Mouse (Mus musculus) heart, adult 2 months (tissue): ENCODE data around the gene Tmsb4x. TPM values are rescaled to one million over a fixed set of nuclear protein-coding genes. Genes with fewer than 3 reads are reported as not detected.

ENCODE experiments used
- DNase-seq, 2 experiments: peaks; one replicate each; pipeline ENCODE4 v3.0.0; 2021
- H3K27ac ChIP-seq: fragments of 200-600 bp; 2 replicates; pipeline ENCODE4 v1.8.1; 2022
- H3K27me3 ChIP-seq: fragments of 200-500 bp; 2 replicates; pipeline ENCODE4 v1.6.1; 2012; ENCODE audit warnings: mild to moderate bottlenecking, low read length, inconsistent platforms, mixed read lengths; ENCODE audit not compliant: control insufficient read depth, insufficient read depth
- H3K36me3 ChIP-seq: fragments of 200-500 bp; 2 replicates; pipeline ENCODE4 v1.6.1; 2012; ENCODE audit warnings: low read length, inconsistent platforms; ENCODE audit not compliant: control insufficient read depth, insufficient read depth
- H3K4me1 ChIP-seq: fragments of 200-500 bp; 2 replicates; pipeline ENCODE4 v1.6.1; 2011; ENCODE audit warnings: low read length; ENCODE audit not compliant: control insufficient read depth, insufficient read depth
- H3K4me3 ChIP-seq: fragments of 200-600 bp; 2 replicates; pipeline ENCODE4 v1.8.1; 2022
- H3K79me2 ChIP-seq: fragments of 200-500 bp; replicated peaks from 2 replicates; pipeline ENCODE4 v1.6.1; 2012; ENCODE audit warnings: mild to moderate bottlenecking, inconsistent platforms, low read length, moderate library complexity, mixed read lengths; ENCODE audit not compliant: control insufficient read depth, insufficient read depth
- H3K9ac ChIP-seq: fragments of 200-500 bp; 2 replicates; pipeline ENCODE4 v1.6.1; 2012; ENCODE audit warnings: low read depth, mild to moderate bottlenecking, control low read depth, inconsistent platforms, low read length, mixed read lengths
- CTCF ChIP-seq: fragments of 200-600 bp; IDR thresholded peaks from 2 replicates; pipeline ENCODE4 v1.8.1; 2022; ENCODE audit warnings: antibody characterized with exemption, mild to moderate bottlenecking, moderate library complexity
- EP300 ChIP-seq: fragments of 200-500 bp; IDR thresholded peaks from 2 replicates; pipeline ENCODE4 v1.6.1; 2011; ENCODE audit warnings: low read depth, low read length, control low read depth; ENCODE audit not compliant: insufficient read depth
- POLR2A ChIP-seq: fragments of 200-500 bp; IDR thresholded peaks from 2 replicates; pipeline ENCODE4 v1.6.1; 2011; ENCODE audit warnings: mild to moderate bottlenecking, low read depth, low read length, control low read depth; ENCODE audit not compliant: insufficient read depth
- WGBS: fragments of 180-500 bp; shearing (Covaris S2); methylation state at CpG from one replicate; pipeline ENCODE4 v1.1.7; 2018; 5-methylcytosine and 5-hydroxymethylcytosine counted together
- intact Hi-C: fragments of 180-260 bp; cut with DNase I; formaldehyde crosslinking; loops from one replicate; pipeline ENCODE4 v1.15.1; 2025
- polyA plus RNA-seq: library from polyadenylated mRNA; depleted of rRNA; stranded (reverse); fragments of >200 nt; gene quantifications from 2 replicates; pipeline ENCODE4 v1.2.3, GENCODE M21; 2012
- total RNA-seq, 2 experiments: library from RNA; stranded (reverse); gene quantifications; 2 replicates each; pipeline ENCODE4 v1.2.3; 2021

Tmsb4x gene
- total and polyA plus RNA-seq, 3 experiments = 211 to 610 (median 435) TPM

DNA sequence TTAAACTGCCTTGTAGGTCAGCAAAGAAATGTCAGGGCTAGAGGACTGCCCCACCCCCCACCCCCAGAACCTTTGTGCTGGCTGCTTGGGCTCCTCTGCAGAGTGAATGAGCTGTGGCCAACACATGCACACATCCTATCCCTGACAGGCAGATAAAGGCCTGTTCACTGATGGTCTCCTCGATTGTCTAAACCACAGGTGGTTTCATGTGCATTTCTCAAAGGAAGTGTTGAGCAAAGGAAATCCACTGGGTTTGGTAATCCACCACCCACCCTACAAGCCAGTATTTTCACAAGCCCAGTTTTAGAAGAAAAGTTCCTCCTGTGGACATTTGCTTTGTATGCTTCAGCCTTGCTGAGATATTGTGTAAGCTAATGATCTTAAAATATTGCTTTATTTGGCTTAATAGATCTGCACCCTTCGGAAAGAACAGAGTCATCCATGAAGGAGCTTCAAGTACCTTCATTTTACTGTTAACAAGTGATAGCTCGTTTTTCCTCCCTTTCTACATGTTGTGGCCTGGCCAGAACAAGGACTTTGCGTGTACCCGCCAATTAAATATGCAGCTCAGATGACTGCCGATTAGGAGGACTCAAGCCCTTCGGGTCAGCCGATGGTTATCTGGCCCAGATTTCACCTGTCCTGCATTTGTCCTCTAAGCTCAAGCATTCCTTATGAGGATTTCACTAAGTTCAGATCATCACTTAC, 3.1 kb downstream of the Tmsb4x start:
- peak overlapping the region; percentile 19; the same call in 1 of the 2 replicates for H3K4me3 ChIP-seq

DNA sequence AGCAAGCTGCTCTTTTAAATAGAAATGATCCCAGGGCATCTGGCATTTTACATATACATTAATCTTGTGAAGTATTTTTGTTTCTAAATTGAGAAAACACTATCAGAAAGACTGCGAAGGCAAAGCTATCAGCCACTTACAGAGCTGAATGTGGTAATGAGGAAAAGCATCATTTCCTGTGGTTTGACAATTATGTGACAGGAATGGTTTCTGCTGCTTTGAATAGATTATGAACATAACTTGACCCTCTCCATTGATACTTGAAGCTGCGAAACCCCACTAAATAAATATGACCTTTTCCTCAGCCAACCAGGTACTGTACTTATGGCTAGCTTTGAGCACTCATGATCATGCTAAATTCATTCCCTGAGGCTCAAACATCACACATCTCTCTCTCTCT, 7.8 kb downstream of the Tmsb4x start:
- Histone ChIP-seq H3K27me3 (no peaks in the 10 kb centered on the region), H3K79me2 (no peaks in the 10 kb centered on the region), H3K36me3 (peaks cover under 1% of the 10 kb centered on the region; the same call in 1 of the 2 replicates), H3K4me3 (no peak overlapping the region), H3K9ac (no peak overlapping the region), H3K27ac (peak overlapping the region; percentile 17), H3K4me1 (no peaks in the 10 kb centered on the region; the same call in 1 of the 2 replicates)
- intact Hi-C loops = loop anchor here (10.0 kb wide), 3 partner anchors 47 to 167 kb away; no protein-coding TSS in a partner anchor
- 49% methylated on average over 2 of the region's 2 CpGs for WGBS
- no peak for DNase-seq
- TF ChIP-seq POLR2A = no peak
- no peak for TF ChIP-seq EP300
- no peak for TF ChIP-seq CTCF

More for the DNA sequence above, 3.1 kb downstream of the Tmsb4x start:
- 37% methylated on average over 8 of the region's 8 CpGs for WGBS
- Histone ChIP-seq H3K27ac (peak overlapping the region; percentile 10), H3K9ac (no peak overlapping the region), H3K27me3 (no peaks in the 10 kb centered on the region), H3K4me1 (peaks cover 3% of the 10 kb centered on the region), H3K79me2 (no peaks in the 10 kb centered on the region), H3K36me3 (peaks cover 8% of the 10 kb centered on the region)
- TF ChIP-seq CTCF = no peak
- TF ChIP-seq EP300 = 0 out of 2 replicates have a peak, but pooled peaks have one; percentile 14
- TF ChIP-seq POLR2A = peak; percentile 11; the same call in 1 of the 2 replicates
- DNase-seq = no peak
- intact Hi-C loops = loop anchor here (10.0 kb wide), 3 partner anchors 51 to 171 kb away; no protein-coding TSS in a partner anchor

DNA sequence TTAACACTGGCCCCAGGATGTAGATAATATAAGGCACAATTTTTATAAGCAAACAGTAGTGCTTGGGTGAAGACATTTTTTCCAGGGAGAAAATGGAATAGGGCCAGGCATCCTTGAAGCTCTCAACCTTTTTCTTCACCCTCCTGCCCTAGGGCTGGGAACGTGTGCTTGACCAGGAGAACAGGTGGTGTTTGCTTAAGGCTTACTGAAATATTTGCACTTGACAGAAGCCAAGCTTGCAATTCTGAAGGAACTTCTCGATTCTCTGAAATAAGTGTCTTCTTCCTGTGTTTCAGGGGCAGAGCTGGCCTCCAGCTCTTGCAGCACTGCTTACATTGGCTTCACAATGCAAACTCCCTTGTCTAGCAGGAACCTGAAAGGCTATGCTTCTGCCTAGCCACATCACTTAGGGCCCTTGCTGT, 13.9 kb downstream of the Tmsb4x start:
- no peak overlapping the region for H3K27ac ChIP-seq
- TF ChIP-seq CTCF = no peak
- TF ChIP-seq POLR2A = no peak
- no peak for TF ChIP-seq EP300
- H3K9ac ChIP-seq = no peak overlapping the region
- H3K27me3 ChIP-seq = no peaks in the 10 kb centered on the region
- no peaks in the 10 kb centered on the region for H3K36me3 ChIP-seq
- no peaks in the 10 kb centered on the region for H3K79me2 ChIP-seq
- H3K4me1 ChIP-seq = no peaks in the 10 kb centered on the region
- 46% methylated on average over 2 of the region's 2 CpGs for WGBS
- intact Hi-C loops = no loop called here
- DNase-seq = no peak
- no peak overlapping the region for H3K4me3 ChIP-seq

DNA sequence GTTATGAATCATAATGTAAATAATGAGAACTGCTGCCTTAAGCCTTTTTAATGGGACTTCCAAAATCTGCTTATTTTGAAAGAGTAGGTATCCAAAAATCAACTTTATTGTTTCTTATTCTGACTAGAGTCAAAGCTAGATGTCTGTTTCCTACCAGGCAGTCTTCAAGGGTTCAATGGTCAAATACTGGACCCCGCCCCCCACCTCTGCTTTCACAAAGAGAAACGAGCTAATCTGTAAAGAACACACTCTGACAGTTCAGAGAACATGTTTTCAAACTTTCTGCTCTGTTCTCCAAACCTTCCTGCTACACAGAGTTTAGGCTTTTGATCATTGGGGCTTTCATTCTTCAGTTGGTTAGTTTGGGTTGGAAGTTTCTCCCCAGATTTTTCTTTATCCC, 22.8 kb downstream of the Tmsb4x start:
- Histone ChIP-seq H3K4me1 (no peaks in the 10 kb centered on the region; the same call in 1 of the 2 replicates), H3K27me3 (no peaks in the 10 kb centered on the region), H3K27ac (no peak overlapping the region), H3K79me2 (no peaks in the 10 kb centered on the region), H3K9ac (no peak overlapping the region), H3K36me3 (no peaks in the 10 kb centered on the region), H3K4me3 (no peak overlapping the region)
- intact Hi-C loops = no loop called here
- 48% methylated on average over 2 of the region's 2 CpGs for WGBS
- TF ChIP-seq EP300 = no peak
- TF ChIP-seq POLR2A = no peak
- TF ChIP-seq CTCF = no peak
- no peak for DNase-seq

DNA sequence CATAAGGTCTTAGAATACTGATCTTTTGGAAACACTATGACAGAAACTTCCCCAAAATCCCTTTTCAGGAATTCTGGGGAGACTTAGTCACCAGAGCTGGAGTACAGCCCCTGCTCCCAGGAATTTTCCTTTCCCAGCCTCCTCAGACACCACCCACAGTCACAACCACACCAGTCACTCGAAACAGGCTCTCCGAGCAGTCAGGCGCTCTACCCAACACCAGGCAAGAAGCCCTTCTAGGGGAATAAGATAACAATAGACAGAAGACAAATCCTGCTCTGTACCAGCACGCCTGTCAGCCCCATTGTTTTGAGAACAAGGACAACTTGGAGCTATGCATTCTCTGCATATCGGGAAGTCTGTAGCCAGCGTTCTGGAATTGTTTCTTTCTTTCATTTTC, 25.6 kb downstream of the Tmsb4x start:
- Histone ChIP-seq H3K27me3 (no peaks in the 10 kb centered on the region), H3K4me1 (peaks cover 4% of the 10 kb centered on the region), H3K9ac (no peak overlapping the region), H3K27ac (peak overlapping the region; percentile 23), H3K36me3 (peaks cover 4% of the 10 kb centered on the region; the same call in 1 of the 2 replicates), H3K4me3 (no peak overlapping the region), H3K79me2 (no peaks in the 10 kb centered on the region)
- no peak for TF ChIP-seq POLR2A
- no peak for TF ChIP-seq CTCF
- no peak for TF ChIP-seq EP300
- DNase-seq = no peak
- intact Hi-C loops = no loop called here
- WGBS = 23% methylated on average over 6 of the region's 6 CpGs

DNA sequence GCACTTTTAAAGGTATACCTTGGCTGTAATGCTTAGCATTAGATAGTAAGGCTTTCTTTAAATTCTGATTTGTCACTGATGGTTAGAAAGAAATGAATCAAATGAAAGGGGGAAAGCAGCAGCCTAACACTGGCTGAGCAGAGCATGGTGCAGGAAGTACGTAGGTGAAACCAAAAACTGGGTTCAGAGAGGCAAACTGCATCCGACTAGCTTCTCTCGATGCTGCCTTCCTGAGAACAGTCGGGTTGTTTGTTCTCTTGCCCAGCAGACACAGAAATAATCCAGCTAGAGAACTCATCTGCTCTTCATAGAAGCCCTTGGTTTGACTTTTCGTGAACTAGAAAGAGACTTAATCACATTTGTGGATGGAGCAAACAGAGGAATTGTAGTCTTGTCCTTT, 26.7 kb downstream of the Tmsb4x start:
- TF ChIP-seq CTCF = no peak
- no peak for TF ChIP-seq POLR2A
- TF ChIP-seq EP300 = no peak
- DNase-seq = no peak
- intact Hi-C loops = no loop called here
- Histone ChIP-seq H3K9ac (no peak overlapping the region), H3K36me3 (peaks cover 4% of the 10 kb centered on the region; the same call in 1 of the 2 replicates), H3K4me1 (peaks cover 4% of the 10 kb centered on the region), H3K79me2 (no peaks in the 10 kb centered on the region), H3K27me3 (no peaks in the 10 kb centered on the region), H3K4me3 (no peak overlapping the region), H3K27ac (no peak overlapping the region)
- 73% methylated on average over 5 of the region's 5 CpGs for WGBS
